Mouse (Mus musculus) cerebellum, adult 11-12 months (tissue): ENCODE measurements around the gene Dennd4a.

Experiments used
- DNase-seq: peaks from one replicate; pipeline ENCODE4 v3.0.0; 2022

The Dennd4a gene

DNA sequence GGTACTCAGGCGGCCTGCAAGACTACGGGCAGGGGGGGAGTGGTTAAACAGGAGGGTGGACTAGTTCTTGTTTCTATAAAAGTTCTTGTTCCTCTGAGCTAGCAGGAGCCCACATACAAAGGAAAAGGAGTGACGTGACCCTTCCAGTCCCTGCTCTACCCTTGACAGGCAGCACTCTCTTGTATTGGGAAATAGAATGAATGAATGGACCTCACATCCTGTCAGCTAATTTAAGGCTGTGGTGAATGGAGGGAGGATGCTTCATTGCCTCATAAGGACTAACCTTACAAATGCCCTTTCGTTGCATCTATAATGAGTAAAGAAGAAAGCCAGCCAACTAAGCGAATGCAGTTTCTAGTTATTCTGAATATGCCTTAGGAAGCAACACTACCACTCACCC is 114.6 kb downstream of the Dennd4a start:
- no peak for DNase-seq

DNA sequence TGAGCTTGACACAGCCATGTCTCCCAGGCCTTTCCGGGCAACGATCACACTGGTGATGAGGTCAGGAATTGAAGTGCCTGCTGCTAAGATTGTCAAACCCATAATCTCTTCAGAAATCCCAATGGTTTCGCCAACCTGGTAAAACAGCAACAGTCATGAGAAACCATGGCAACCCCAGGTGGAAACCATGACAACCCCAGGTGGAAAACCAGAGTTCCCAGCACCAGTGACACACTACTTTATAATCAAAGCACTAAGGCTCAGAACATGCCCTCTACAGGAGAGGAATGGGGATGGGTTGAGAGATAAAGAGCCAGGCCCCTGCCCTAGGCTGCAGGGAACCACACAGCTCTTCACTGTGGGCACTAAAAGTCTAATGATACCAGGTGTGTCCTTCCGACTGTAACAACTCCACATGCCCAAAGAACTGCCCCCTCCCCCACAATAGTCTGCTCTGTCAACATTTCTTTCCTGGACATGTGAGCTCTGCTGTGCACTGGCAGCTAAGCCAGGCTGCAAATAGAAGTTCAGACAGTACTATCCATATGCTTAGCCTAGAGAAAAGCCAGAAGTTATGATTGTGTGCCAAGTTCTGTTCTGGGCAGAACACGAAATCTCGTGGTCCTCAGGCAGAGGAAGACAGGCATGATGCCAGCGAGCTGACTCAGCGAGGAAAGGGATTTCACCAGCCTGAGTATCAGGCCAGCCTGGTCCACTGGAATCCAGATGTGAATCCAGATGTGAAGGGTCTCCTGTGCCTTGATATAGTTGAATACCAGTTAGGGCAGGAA is 115.3 kb downstream of the Dennd4a start:
- DNase-seq: peak; percentile 71

DNA sequence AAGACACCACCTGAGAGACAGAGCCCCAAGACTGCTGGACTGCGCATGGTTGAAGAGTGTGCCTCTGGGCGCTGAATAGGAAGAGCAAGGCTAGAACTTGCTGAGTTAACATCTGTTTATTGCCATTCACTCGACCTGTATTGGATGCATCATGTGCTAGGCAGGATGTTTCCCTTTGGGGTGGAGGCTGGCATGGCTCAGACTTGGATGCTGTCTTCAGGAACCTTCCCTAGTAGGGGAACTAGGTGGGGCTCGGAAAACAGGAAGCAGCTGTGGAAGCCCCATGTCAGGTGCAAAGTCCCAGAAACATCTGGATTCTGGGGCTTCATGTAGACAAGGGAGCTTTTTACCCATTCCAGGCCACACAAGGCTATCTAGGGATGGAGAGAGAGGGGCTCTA is 119.1 kb downstream of the Dennd4a start:
- no peak for DNase-seq

DNA sequence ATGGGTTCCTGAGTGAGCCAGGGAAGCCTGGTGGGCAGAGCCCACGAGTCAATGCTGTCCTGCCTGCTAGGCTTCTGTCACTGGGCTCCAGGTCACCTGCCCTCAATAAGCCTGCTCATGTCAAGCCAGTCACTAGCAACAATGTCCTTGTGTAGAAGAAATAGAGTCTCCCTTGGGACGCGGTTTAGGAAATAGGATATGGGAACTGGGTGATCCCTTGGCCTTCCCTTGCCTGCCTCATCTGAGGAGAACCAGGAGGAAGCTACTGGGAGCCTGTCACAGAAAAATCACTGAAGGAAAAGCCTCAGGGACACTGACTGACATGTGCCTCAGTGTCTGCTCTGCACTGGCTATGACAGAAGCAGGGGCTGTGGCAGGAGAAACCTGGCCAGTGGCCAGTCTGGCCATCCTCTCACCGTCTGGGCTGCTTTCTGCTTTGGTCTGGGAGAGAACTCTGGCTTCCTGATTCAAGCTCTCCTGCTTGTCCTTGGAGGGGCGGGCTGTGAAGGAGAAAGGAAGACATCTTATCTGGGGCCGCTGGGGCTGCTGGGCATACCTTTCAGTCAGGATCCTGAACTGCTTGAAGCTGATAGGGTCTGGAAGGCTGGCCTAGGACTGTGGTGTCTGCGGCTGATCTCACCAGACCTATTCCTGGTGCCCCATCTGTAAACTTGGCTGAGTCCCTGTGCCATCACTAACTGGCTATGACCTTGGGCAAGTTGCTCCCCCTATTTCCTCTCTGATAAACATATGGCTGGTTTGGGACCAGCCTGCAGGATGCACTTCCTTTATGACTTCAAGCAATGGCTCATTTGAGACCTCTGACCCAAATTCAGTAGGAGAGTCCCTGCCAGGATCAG is 120.8 kb downstream of the Dennd4a start:
- no peak for DNase-seq

DNA sequence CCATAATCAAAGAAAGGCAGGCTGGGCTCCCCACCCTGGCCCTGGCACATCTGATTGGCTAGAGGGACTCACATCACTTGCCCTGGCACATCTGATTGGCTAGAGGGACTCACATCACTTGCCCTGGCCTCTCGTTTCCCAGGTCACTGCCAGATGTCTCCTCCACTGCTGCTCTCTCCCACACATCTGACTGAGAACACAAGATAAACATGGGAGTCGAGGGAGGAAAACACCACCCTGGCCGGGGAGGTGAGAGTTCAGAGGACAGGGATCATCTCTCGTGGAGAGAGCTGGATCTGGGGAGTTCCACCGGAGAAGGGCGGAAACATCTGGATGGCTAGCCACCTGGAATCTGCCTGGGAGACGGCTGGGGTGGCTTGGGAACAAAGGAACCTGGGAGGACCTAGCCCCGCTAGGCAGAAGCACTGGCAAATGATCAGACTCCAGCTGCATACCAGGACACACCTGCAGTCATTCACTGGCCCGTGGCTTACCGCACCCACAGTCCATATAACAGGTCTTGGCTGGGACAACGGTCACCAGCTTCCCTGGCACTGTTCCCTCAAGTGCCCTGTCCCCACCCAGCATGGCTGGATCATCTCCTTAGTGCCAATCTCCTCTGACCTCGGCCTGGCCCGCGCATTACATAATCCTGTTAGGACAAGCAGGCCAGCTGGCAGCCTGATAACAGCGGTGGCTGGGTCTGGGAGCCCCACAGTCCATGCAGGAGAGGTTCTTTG is 123.0 kb downstream of the Dennd4a start:
- peak; percentile 65 for DNase-seq

DNA sequence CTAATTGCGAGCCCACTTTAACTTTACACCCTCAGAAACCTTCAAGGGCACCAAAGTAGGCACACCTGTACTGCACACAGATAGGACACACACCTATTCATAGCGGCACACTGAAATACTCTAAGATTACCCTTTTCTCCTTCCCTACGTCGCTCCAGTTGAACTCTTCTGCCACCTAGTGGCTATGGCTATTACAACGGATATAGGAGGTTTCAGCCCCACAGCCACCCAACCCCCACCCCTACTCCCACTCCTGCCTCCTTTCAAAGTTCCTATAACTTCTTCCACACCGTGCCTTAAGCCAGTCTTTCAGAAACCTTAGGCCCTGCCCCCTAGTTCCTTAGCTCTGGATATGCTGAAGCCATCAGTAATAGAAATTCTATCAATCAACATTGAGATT is 125.4 kb downstream of the Dennd4a start:
- DNase-seq: no peak

DNA sequence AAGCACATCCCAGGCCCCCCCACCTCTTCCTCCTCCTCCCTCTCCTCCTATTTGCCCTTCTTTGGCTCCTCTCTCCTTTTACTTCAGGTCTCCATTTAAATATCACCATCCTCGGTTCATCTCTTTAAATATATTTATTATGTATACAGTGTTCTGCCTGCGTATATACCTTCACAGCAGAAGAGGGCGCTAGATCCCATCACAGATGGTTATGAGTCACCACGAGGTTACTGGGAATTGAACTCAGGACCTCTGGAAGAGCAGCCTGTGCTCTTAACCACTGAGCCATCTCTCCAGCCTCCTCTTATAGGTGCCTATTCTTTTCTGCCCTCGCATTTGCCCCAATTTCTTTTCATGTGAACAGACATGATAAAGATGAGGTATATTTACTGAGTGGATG is 126.4 kb downstream of the Dennd4a start:
- no peak for DNase-seq

DNA sequence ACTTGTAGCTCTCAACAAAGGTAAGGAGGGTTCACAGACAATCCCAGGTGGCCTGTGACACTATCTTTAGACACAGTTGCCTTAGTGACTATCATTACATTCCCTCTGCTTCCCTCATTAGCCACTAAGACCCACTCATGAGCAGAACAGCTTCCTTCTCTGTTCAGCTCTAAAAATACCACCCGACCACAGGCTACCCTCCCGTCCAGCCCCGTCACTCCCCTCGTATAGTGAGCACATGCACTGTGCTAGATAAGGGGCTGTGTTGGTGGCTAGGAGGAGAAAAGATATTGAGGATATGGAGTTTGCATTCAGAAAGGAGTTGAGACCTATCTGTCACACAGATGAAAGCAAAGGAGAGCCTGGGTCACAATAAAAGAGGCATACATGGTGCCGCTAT is 127.4 kb downstream of the Dennd4a start:
- no peak for DNase-seq

DNA sequence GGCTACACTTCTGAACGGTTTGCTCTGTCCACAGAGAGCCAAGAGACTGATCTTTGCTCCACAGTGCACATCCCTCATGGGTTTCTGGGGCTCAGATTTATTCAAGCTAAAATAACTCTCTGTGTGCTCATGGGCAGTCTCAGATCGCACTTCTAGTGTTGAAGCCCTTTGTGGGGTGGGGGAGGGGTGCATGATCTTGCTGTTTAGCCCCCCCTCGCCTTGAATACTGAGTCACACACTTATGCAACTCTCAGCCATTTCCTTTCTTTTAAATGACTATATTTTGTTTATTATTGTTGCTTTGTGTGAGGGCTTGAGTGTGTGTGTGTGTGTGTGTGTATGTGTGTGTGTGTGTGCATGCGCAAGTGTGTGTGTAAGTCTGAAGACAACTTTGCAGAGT is 128.1 kb downstream of the Dennd4a start:
- no peak for DNase-seq

DNA sequence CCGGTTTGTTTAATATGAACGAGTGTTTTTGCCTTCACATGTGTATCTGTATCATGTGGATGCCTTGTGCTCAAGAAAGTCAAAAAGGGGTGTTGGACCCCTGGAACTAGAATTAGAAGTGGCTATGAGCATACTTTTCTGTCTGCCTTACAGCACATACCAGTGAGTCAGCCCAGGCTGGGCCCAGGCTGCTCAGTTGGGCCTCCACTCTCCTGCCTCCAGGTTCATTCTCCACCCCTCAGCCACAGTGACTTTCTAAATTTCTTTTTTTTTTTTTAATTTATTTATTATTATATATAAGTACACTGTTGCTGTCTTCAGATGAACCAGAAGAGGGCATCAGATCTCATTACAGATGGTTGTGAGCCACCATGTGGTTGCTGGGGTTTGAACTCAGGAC is 128.7 kb downstream of the Dennd4a start:
- no peak for DNase-seq

DNA sequence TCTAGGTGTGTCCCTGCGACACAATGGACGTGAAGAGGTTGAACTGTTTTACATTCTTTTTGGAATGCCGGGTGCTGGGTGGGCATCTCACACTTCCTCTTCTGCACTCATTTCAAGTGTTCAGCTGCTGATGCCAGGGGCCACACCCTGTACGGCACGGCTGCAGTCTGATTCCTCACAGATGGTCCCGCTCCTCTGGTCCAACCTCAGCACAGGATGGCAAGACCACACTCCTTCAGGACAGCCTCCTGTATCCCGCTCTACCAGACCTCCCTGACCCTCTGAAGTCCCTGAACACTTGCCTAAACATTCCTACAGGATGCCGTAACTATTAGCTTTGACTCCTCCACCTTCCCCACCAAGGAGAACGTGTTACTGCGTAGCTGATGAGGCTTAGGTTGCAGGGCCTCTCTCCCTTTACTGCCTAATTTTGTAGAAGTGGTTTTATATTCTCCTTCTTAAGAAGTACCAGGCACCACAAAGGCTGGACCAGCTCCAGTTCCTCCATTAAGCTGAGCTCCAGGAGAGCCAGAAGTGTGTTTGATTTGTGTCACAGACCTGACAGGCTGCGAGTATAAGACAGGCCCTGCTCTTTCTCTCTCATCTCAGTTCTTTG is 129.7 kb downstream of the Dennd4a start:
- DNase-seq: no peak

DNA sequence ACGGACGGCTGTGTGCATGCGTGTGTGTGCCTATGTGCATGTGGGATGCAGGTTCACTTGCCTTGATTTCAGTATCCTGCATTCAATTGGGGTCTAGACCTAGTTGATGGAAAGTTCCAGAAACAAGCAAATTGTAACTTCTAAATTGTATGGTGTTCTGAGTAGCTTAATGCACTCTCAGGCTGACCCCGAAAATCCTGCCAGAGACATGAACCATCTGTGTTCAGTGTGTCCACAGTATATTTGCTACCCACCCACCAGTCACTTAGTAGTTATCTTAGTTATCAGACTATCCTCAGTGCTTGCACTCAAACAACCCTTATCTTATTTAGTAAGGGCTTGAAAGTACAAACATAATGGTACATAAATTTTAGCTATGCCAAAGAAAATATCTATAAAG is 130.5 kb downstream of the Dennd4a start:
- no peak for DNase-seq

DNA sequence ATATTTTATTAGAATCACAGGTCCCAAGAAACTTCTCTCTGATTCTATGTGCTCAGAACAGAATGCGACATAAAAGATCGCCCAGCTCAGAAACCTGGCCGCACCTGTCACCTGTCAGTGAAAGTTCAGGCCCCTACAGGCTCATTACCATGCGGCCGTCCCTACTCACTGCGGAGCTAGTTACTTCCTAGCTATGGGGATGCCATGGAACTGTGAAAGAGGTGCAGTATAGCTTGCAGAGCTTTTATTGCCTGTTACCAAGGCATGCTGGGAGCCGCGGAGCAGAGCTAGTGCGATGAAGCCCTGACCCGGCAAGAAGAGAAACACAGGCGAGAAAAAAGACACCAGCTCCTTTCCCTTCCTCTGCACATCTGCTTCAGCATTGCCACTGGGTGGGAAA is 132.9 kb downstream of the Dennd4a start:
- no peak for DNase-seq

DNA sequence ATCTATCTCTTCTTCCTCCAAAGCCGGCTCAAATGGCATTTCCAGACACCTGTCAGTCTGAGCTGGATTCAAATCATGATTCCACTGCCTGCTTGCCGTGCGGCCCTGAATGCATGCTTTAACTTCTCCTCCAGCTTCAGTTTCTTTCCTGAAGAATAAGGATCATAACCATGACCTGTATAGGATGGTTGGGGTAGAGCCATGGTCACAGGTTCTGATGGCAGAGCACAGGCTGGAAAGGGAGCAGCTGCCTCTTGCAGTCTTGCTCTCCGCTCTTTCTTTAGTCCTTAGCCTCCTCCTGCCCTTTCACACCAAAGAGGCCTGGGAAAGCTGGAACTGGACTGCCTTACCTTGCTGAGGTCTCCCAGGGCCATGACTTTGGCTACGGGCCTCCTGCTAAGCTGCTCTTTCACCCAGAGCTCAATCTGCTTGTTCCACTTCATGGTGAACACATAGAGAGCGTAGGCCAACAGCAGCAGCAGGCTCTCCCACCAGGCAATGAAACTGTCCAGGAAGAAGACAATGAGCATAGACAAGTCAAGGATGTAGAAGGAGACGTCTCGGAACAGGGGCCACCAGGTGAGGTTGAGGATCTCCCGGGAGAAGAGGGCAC is 136.4 kb downstream of the Dennd4a start:
- DNase-seq: no peak

DNA sequence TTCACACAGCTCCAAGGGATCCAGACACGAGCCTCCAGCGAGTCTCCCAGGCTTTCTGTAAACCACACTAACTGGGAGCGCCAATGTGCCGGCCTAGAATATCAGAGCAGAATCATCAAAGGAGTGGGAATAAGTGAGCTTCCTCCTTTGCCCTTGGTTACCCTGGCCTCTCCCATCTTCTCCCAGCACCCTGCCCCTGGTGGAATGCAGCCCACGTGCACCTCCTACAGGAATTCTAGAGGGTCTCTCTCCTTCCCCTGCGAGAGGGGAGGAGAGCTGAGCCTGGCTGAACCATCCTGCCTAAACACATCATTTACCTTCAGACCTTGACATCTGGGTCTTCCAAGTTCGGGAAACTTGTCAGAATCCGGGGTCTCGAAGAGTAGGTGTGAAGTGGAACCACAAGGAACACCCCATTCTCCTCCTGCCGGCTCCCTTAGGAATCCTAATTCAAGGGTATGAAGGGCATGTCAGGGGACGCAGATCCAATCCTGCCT is 140.1 kb downstream of the Dennd4a start, which contains the start of gene Slc24a1:
Gene Slc24a1, minus strand, starts transcription at position 447 of the 497 bp plus-strand sequence.
- no peak for DNase-seq

DNA sequence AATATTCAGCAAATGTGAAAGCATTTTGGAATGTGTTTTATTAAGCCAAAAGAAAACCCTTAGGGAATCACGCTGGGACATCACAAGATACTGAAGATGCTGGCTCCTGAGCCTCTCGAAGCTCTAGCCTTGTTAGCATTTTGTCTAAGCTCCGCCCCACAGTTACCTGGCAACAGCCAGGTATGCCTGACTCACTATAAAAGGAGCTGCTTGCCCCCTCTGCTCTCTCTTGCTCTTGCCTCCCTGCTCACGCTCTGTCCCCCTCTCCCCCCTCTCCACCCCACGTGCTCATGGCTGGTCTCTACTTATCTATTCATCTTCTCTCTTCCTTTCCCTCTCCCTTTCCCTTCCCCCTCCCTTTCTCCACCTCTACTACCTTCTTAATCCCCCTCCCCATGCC is 140.9 kb downstream of the Dennd4a start:
- DNase-seq: no peak

DNA sequence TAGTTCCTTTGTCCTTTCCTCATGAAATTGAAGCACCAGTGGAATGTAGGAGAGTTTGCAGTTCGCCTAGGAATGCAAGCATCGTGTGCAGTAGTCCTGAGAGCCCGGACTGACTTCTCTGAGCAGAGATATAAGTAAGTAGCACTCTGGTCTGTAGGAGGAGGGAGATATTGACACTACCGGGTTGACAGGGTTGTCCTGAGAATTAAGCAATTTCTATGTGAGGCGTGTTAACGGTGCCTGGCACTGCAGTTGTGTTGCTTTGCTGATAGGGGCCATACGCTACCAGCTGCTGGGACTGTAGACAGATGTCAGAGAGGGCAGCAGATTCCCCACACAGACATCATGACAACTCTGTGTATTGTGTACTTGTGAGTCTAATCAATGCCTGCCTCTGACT is 142.1 kb downstream of the Dennd4a start:
- no peak for DNase-seq

DNA sequence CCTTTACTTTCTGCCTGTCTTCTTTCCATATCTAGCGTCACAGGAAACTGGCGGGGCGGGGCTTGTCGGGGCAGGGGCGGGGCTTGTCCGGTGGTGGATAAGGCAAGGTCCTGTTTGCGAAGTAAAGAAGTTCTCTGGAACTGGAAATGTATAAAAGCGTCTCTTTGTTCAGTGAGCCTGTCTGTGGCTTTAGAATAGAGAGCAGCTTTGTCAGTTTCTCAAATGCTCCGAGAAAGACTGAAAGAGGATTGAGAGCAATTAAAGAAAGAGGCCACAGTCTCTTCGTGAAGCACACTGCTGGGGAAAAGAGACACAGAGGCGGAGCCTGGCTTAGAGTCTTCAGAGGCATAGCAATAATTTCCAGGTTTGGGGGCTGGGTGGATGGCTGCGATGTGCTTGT is 145.2 kb downstream of the Dennd4a start:
- DNase-seq: no peak

DNA sequence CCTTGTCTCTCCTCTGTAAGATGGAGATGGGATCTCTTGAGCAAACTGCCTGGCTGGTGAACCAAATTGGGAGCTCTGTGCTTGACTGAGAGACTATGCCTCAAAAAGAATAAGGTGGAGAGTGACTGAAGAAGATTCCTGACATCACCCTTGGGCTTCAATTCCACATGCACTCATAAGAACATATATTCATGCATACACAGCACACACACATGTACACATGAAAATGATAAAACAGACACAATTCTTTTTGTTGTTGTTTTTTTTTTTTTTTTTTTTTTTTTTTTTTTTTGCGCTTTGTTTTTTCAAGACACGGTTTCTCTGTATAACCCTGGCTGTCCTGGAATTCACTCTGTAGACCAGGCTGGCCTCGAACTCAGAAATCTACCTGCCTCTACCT is 146.1 kb downstream of the Dennd4a start:
- DNase-seq: no peak

DNA sequence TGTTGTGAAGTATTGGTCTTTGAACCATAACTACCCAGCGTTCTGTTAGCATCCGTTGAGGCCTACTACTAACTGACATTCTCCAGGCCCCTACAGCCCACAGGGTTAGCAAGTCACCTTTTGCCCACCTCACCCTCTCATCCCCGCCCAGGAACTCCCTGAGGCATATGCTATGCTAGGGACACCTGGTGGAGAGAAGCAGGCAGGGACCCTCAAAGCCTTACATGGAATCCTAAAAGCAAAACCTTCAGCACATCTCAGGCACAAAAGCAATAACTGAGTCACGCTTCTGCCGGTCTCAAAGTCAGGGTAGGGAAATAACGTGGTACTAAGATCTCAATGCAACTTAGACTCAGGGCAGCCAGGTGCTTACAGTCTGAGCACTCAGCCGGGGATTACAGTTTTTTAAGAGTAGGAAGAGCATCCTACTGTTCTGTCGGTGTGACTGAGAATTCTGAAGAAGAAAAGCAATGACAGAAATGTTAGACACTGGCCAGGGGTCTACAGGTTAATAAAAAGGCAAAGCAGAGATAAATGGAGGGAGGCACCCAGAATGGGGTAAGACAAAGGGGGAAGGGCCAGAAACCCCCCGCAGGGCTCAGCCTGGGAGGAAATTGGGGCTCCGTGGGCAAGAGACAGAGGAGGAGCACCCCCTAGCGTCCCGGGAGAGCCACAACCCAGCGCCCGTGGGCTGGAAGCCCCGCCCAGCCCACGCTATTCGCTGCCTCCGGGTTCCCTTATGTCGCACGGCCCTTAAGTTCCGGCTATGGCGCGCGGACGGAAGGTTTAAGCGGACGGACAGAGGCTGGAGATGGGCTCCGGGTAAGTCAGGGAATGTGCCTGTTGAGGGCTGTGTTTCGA is 149.2 kb downstream of the Dennd4a start, which contains the start of gene Ints14:
Gene Ints14, plus strand, starts transcription at position 789 of the 861 bp plus-strand sequence.
- DNase-seq: peak; percentile 93

DNA sequence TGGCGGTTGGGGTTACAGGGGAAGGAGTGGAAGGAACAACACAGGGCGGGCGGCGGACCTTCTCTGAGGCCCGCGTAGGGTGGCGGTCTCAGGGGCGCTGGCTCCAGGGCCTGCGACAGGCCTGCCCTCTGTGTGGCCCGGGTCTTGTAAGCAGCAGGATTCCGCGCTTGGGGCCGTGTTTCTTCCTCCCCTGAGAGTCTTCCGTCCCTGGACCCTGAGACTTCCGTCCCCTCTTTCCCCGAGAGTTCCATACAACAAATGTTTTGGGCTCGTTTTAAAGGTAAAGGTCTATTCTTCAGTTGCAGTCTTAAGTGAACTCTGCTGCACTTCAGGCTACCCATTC is 149.8 kb downstream of the Dennd4a start:
- DNase-seq: no peak
